Mouse (Mus musculus): ENCODE data around the gene Uckl1.

Gene Uckl1

DNA sequence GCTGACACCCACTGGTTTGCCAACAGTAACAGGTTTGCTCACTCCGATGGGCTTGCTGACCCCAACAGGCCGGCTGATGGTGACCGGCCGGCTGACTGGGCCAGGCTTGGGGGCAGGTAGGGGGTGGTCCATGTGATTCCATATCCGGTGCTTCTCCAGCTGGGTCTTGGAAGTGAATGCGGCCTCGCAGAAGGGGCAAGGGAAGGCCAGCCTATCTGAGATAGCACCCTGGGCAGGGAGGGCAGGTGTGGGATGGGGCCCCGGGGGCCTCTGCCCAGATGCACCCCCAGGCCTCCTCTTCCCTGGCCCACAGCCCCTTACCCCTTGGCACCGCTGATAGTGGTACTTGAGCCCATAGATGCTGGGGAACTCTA lies 5.0 kb upstream of the Uckl1 start:
- no peak for DNase-seq (ENCODE audit: low spot score)

DNA sequence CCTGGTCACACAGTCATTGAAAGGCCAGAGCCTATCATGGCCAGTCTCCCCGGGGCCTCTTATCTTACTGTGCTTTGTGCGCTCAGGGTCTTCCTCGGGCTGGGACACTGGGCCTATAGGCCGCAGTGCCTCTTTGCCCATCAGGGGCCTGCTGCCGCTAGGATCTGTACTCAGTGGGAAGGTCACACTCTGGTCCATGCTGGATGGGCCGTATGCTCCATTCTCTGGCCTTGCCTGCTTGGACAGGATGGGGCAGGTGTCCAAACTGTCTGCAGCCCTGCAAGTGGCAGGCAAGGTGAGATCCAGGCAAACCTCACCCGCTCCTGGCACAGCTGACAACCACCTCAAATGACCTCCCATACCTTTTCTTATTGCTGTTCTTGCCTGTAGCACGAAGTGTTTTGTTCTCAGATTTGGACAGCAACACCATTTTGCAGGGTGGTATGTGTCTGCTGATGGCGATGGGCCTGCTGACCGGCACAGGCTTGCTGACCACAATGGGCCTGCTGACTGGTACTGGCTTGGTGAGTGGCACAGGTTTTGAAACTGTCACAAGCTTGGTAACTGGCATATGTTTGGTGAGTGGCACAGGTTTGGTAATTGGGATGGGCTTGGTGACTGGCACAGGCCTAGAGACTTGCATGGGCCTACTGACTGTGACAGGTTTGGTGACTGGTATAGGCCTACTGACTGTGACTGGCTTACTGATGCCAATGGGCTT lies 4.5 kb upstream of the Uckl1 start:
- no peak for DNase-seq (ENCODE audit: low spot score)

DNA sequence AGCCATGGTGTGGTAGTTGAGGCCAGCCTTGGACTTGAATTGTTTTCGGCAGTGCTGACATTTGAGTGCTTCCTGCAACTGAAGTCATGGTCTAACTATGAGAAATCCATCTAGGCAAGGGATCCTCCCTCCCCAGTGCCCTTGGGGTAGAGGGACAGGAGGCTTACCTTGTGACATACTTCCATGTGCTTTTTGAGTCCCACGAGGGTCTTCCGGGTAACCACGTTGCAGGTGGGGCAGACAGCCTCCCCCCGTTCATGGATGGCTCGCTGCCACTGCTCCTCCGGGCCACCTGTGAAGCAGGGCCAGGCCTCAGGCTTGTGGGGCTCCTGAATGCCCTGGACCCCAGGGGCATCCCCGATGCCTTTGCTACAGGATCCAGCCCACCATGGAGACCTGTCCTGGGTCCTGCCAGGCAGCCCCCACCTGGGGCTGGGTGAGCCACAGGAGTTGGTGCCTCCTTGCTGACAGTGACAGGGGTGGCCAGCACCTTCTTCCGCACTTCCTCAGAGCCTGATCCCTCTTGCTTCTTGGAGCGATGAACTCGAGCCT lies 3.6 kb upstream of the Uckl1 start:
- no peak for DNase-seq (ENCODE audit: low spot score)

DNA sequence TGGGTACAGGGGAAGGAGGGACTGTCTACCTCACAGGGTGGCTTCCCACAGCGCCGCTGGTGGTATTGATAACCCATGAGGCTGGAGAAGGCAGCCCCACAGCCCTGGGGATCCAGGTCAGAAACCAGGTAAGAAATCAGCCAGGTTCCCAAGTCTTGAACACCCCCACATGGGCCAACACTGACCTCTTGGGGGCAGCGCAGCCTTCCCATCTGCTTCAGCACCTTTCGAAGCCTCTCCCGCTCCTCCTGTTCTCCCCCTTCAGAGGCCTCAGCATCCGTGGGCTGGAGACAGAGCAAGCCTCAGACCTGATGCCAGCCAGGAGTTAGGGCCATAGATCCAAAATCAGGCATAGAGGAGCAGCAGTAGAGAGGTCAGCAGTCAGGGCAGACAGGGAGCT lies 3.1 kb upstream of the Uckl1 start:
- DNase-seq (ENCODE audit: low spot score) = no peak

DNA sequence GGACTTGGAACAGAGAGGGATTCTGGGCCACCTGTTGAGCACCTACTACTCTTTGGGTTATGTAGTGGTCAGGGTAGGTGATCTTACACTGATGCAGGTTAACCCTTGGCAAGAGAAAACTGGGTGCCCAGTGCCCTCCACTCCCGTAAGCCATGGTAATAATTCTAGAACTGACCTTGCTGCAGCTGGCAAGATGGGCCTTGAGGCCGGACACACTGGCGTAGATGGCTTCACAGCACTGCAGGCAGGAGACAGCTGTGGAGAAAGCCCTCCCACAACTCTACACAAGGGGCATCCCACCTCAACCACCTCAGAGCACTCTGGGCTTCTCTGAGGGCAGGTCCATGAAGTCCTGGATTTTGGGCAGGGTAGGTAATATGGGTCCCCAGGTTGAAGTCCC lies 1.4 kb upstream of the Uckl1 start:
- no peak for DNase-seq (ENCODE audit: low spot score)

DNA sequence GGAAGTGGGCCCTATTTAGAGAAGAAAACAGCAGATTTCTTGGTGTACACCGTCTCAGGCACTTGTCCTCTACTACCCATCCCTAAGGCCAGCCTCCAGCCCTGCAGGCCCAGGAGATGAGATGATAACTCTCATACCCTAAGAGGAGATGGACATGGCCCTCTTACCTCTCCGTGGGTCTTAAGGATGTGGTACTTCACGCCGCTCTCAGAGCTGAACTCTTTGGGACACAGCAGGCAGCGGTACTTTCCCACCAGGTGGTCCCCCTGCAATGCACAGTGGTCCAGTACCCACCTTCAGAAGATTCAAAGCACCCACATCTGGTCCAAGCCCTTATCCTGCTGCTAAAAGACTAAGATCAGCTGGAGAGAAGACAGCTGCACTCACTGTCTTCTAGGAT lies 814 bp upstream of the Uckl1 start:
- DNase-seq (ENCODE audit: low spot score) = no peak

DNA sequence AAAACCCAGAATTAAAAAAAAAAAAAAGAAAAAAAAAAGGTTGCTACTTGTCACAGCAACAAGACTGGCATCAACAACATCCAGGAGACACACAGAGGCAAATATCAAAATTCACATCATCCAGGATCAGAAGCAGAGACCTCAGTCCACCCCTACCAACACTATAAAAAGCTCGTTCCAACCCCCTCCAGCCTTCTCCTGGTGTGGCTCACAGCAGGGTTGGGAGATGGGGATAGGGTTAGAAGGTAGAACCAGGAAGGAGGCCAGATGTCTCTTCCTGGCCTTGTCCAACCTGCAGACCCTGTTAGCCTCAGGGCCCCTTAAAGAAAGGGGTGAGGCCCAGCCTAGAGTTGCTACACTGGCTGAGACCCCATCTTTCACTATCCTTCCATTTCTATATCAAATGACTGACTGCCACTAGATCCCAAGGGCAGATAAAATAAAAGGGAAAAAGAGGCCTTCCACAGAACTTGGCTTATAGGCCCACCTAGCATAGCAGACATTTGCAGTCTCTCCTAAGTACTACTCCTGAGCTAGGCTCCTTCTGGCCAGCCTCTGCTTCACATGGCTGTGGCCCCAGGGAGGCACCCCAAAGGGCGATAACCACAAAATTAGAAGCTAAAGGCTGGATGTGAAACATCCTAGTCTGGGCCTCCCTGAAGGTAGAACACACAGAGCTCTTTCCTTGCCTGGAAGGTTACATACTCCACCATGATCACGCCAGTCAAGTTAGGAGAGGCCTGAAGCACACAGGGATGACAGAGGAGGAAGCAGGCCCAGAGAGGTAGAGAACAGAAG lies 1.0 kb downstream of the Uckl1 start:
- no peak for DNase-seq (ENCODE audit: low spot score)

DNA sequence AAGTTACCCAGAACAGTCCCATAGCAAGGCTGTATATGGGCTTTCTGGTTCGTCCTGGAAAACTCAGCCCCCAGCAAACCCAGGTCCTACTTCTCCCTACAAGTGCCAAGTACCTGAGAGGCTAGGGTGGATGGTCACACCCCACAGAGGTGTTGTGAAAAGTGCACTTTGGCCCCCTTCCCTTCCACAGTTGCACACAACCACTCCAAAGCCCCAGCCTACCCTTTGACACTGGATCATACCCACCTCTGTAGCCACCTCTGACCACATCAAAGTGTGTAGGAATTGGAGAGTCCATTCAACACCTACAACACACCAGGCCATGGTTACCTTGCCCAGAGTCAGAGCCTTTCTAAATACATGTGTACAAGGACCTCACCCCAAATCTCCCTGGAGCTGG lies 1.8 kb downstream of the Uckl1 start:
- DNase-seq (ENCODE audit: low spot score) = no peak

DNA sequence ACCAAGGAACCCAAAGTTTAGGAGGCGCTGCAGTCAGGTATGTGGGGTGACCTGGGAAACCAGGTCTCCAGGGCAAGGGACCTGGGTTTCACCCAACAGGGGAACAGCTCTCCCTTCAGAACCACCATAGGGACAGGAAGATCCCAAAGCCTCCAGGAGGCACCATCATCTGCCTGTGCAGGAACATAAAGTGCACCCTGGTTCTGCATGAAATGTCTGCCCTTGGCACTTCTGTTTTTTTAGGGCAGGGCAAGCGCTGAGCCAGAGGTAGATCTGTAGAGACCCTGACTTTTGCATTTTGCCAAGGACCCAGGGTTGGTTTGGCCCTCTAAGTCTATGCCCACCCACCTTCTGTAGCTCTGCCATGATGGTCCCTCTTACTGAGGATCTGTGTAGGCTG lies 2.3 kb downstream of the Uckl1 start:
- DNase-seq (ENCODE audit: low spot score) = no peak

DNA sequence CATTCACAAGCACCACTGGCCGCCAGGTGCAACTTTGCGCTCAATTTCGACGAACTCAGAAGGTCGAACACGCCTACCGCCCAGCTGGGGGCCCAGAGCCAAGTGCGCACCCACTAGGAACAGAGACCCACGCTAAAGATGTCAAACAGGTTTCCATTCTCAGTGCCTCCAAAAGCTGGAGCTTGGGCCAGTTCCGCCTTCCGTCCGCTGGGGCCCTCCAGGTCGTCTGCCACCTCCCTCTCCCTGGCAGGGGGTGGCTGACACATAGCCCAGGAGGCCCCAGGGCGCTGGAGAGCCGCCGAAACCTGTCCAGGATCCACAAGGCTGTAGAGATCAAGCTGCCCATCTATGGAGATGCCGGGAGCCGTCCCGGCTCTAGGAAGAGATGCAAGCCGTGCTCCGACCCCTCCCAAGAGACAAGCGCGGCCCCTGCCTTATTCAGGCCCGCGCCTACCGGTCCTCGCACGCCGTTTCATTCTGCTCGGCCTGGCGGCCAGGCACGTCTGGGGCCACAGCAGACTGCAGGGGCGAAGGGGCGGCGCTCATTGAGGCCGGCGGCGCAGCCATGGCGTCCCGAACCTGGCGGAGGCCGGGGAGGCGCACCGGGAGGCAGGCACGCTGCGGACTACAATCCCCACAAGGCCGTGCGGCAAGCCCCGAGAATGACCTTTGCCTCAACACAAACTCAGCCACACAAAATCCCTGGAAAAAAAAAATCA lies 3.1 kb downstream of the Uckl1 start:
- DNase-seq (ENCODE audit: low spot score) = peak; percentile 79

DNA sequence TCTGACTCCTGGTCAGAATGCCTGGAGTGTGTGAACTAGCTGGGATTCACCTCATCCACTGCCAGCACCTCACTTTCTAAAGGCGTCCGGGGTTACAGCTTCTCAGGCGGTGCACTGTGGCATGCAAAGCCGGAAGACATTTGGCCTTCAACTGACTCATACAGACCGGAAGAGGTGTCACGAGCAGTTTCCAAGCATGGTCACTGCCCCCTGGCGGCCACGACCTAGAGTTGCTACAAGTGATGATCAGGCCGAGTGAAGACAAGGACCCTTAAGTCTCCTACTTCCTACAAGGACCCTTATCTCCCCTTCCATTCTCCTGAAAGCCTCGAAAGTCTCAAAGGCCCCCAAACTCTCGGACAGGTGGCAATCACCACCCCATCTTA lies 3.7 kb downstream of the Uckl1 start:
- DNase-seq (ENCODE audit: low spot score) = peak; percentile 91

DNA sequence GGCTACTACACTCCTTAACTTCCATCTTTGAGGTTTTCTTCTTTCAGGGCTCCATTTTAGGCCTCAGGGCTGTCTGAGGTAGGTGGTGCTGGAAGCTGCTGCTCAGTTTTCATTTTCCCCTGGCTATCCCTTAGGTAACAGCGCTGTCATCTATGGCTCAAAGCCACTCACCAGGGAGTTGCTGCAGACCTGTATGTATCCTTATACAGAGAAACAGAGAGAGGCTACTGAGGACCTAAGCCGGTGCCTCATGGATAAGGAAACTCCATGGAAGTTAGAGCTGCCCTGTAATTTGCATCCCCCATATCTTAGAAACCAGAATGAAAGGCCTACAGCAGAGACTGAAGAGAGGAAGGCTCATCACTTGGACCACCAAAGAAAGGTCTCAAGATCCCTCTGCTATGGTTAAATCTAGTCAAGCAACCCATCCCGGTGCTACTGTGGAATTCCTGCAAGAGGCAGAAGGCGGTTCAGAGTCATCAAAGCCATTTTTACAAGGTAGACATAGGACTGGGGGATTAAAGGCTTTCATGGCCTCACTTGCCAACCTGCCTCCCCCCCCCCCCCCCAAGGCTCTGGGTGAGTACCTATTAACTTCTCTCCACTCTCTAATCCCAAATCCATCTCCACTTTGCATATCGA lies 4.4 kb downstream of the Uckl1 start:
- DNase-seq (ENCODE audit: low spot score) = no peak

DNA sequence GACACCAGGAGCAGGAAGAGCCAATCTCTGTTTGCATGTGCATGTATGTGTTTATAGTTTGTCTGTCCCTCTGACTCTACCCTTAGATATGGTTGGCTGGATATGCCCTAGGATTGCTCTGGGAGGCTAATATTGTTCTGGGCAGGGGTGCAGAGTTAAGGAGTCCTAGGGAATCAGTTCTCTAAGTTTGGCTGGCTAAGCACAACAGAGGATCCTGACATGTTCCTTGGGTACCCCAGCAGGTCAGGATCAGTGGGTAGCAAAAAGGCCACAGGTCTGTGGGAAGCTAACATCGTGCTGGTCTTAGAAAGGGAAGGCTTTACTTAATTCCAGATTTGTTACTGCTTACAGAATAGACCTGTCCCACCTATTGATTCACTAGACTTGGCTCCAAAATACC lies 5.0 kb downstream of the Uckl1 start:
- no peak for DNase-seq (ENCODE audit: low spot score)

DNA sequence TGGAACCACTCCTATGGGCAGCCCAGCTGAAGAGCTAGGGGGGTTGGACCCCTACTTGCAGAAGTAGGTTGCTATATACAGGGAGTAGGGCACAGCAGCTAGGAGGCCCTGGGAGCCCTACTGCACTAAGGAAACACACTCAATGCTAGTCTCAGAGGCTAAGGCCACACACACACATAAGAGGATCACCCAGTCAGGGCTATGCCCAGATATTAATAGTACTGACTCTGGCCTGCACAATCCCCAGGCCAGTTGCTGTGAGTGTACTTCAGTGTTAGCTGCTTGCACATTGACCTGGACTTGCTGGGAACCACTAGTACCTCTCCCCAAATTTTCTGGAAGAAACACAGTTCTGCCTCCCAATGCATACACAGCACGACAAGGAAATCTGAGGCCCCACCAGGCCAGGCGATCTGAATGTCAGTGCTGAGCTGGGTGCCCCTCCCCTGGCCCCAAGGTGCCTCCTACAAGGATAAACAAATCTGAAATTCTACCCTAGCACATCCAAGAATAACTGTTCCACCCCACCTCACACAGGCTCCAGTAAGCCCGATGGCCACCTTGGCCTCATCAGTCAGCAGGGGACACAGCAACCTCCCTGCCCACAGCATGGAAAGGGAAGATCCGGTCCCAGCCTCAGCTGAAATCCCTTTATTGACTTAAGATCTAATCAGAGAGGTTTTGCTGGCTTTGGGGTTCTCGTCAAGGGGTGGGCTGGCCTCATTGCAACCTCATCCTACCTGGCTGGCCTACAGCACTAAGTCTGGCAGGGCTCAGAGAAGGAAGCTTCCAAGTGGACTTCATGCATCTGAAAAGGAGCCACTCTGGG lies 5.7 kb downstream of the Uckl1 start:
- no peak for DNase-seq (ENCODE audit: low spot score)

DNA sequence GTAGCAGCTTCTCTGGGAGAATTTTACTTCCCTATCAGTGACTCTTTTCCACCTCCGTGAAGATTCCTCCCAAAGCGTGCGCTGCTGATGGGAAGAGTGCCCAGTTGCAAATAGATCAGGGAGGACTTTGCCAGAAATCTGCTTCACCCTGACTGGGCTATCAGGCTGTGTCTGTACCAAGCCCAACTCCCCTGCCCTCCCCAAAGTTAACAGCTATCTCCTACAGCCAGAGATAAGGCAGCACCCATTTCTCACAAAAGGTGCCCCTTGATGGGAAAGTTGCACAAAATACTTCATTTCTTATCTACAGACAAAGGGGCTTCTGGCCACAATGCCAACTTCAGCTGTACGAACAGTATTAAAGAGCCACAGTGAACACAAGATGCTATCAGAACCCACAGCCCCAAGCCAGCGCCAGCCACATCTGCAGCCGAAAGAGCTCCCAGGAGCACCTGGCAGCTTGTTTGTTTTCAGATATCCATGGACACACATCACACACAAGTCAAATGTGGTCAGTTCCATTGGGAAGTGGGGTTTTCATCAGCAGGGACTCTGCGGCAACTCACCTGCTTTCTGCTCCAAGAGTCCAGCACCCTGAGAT lies 6.6 kb downstream of the Uckl1 start:
- no peak for DNase-seq (ENCODE audit: low spot score)

DNA sequence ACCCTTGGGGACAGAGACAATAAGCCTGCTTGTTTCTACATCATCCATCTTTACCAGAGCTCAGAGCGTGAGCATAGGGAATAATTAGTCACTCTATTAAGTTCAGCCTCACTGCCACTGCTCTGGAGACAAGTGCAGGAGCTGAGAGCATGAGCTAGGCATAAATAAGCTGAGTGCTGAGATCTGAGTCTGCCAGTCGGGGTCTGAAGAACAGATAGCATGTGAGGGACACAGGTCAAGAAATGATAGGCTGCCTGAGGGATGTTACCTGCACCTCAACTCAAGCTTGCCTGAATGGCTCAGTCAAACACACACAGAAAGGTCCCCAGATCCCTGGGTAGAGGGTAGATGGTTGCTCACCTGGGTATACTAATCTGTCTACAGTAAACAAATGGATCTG lies 7.6 kb downstream of the Uckl1 start:
- no peak for DNase-seq (ENCODE audit: low spot score)

DNA sequence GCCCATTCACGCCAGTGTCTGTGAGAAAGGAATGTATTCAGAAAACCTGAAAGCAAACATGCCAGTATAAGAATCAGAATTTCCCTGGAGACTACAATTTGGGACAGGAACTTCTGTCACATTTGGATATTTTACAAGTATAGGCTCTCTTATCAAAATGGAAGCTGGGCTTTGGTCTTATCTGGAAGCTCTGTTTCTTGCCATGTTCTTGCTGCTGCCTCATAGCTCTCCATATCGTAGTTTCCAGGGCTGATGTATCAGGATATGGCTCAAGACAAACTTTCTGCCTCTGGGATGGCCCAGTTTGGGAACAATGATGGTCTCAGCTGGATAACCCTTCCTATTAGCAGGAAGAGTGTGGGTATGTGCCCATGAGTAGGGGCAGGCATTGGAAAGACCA lies 8.1 kb downstream of the Uckl1 start:
- no peak for DNase-seq (ENCODE audit: low spot score)

DNA sequence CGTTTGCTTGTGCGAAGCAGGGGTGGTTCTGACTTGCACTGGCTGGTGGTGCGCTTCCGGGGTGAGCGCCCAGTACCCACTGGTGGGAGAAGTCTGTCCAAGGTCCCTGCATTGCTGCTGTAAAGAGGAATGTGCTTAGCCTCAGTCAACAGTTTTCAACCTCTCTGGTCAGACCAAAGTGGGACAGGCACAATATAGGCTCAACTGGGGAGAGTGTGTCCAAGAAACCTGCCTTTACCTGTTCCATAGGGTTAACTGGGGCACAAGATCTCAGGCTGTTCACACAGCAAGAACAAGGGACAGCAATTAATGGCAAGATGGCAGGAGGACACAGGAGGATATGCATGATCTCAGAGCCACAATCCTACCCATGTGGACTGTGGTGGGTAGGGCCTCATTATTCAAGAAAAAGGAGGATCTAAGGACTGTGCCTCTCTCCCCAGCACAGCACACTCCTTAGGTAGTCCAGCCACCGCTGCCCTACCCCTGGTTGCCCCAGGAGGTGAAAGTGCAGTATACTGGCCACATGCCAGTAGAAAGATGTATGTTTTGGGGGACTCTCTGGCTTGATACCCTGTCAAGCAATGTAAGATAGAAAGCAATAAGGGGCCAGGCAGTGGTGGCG lies 9.7 kb downstream of the Uckl1 start:
- no peak for DNase-seq (ENCODE audit: low spot score)

DNA sequence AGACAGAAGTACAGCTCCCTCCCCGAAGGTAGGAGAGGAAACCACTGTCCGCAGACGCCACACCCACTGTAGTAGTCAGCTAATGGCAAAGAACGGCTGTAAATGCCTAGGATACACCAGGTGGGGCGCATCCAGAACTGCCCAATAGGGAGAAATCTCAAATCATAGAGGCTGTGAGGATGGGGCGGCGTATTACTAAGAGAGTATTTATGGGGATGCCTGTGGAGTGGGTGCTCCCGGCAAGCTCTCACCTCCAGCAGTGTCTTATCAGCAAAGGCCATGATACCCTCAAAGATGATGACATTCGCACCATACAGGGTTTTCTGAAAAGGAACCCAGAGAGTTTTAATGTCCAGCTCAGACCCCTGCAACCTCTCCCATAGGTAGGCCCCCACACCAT lies 10.7 kb downstream of the Uckl1 start:
- DNase-seq (ENCODE audit: low spot score) = no peak
